1 mouse cellular context compared by ENCODE assay signal in genomic region chr11:110436998-110437397, GRCm38 (mm10).
A peak's percentile ranks its signal among the peaks of the same experiment; 100 is the strongest.
TF ChIP-seq lines count a peak whose summit lies in the region.

No protein-coding gene starts in this region.

TF ChIP-seq in CH12.LX, 34 proteins besides CTCF, POLR2A, EP300 and RAD21 (continued from another document):
- TF ChIP-seq ZNF384 (IDR thresholded peaks at IDR 0.05; ENCODE audit: low read depth, low read length) (no peak), TBP (conservative IDR thresholded peaks at IDR 0.05; ENCODE audit: low read depth, low read length) (no peak), NRF1 (IDR thresholded peaks at IDR 0.05; ENCODE audit: low read depth, low read length) (no peak), IRF4 (IDR thresholded peaks at IDR 0.05; ENCODE audit: low read depth, low read length) (0 out of 2 replicates have a peak, but pooled peaks have one; percentile 44), MAZ (IDR thresholded peaks at IDR 0.05; ENCODE audit: low read depth, low read length) (no peak)
TF ChIP-seq in CH12.LX: peak in this region for 8.
